10 mouse cellular contexts compared by ENCODE assay signal in genomic region chr11:82782197-82782596, GRCm38 (mm10). TPM values are rescaled to one million over a fixed set of nuclear protein-coding genes. Genes with fewer than 3 reads are reported as not detected.
DNase-seq lines count a peak whose midpoint lies in the region; ATAC-seq and TF ChIP-seq lines count a peak whose summit lies in the region.
"Had no signal": no experiment of that assay in that cellular context is flagged by ENCODE, and none has a peak within 500 bp of the region (broad histone marks: within the 10 kb centered on the region; RNA-seq: fewer than 3 reads in every experiment).

No protein-coding gene starts in this region.

- H3K4me2 ChIP-seq in heart, embryonic 13.5 days = peak overlapping the region; percentile 80
- H3K4me2 ChIP-seq in hindbrain, embryonic 13.5 days = peak overlapping the region; percentile 67
- H3K4me2 ChIP-seq in midbrain, embryonic 11.5 days = peak overlapping the region; percentile 79

- peaks cover 20% of the 10 kb centered on the region for H3K4me1 ChIP-seq in heart, embryonic 13.5 days
- H3K4me1 ChIP-seq in MEL (ENCODE audit: control insufficient read depth in 1 of 2, insufficient read depth in 2 of 2, low read length in 2 of 2) = peaks cover 16 to 17% of the 10 kb centered on the region in 2 experiments; a peak in 3 of 4 replicates
- peaks cover 26% of the 10 kb centered on the region for H3K4me1 ChIP-seq in hindbrain, embryonic 13.5 days (replicated peaks)
- H3K4me1 ChIP-seq in midbrain, embryonic 11.5 days (ENCODE audit: control insufficient read depth, insufficient read depth, low read length) = peaks cover 12% of the 10 kb centered on the region

- peaks cover 41% of the 10 kb centered on the region for H3K36me3 ChIP-seq in heart, embryonic 13.5 days
- peaks cover 16 to 34% of the 10 kb centered on the region in 2 experiments for H3K36me3 ChIP-seq in MEL (ENCODE audit: control insufficient read depth in 1 of 2, insufficient read depth in 2 of 2, low read length in 2 of 2)
- H3K36me3 ChIP-seq in hindbrain, embryonic 13.5 days = peaks cover 38% of the 10 kb centered on the region
- peaks cover 9% of the 10 kb centered on the region for H3K36me3 ChIP-seq in midbrain, embryonic 11.5 days (ENCODE audit: control insufficient read depth, insufficient read depth, low read length)

- H3K79me2 ChIP-seq in MEL (ENCODE audit: control insufficient read depth, insufficient read depth, low read length, poor library complexity) = peaks cover 34% of the 10 kb centered on the region

- no peak; the same call in 1 of the 2 replicates for TF ChIP-seq RAD21 in MEL (IDR thresholded peaks at IDR 0.05; ENCODE audit: low read depth, low read length)

- peak overlapping the region; percentile 98 for H3K9ac ChIP-seq in heart, embryonic 13.5 days
- peak overlapping the region; percentile 95 for H3K9ac ChIP-seq in MEL (ENCODE audit: control insufficient read depth, low read depth, low read length, poor library complexity, severe bottlenecking)
- peak overlapping the region; percentile 96 for H3K9ac ChIP-seq in hindbrain, embryonic 13.5 days
- H3K9ac ChIP-seq in midbrain, embryonic 11.5 days (ENCODE audit: low read length) = peak overlapping the region; percentile 97

- ATAC-seq in heart, embryonic 13.5 days (ENCODE audit: extremely low read depth, insufficient number of reproducible peaks, low FRiP score, low TSS enrichment) = no peak
- ATAC-seq in hindbrain, embryonic 13.5 days (ENCODE audit: low FRiP score) = no peak
- no peak for ATAC-seq in midbrain, embryonic 11.5 days (ENCODE audit: low FRiP score)

- H3K27me3 ChIP-seq in heart, embryonic 13.5 days (replicated peaks) = no peaks in the 10 kb centered on the region
- no peaks in the 10 kb centered on the region for H3K27me3 ChIP-seq in MEL (ENCODE audit: control insufficient read depth in 1 of 2, insufficient read depth in 2 of 2, low read length in 2 of 2)
- no peaks in the 10 kb centered on the region for H3K27me3 ChIP-seq in hindbrain, embryonic 13.5 days
- no peaks in the 10 kb centered on the region for H3K27me3 ChIP-seq in midbrain, embryonic 11.5 days (ENCODE audit: control insufficient read depth, insufficient read depth, low read length)

- H3K9me3 ChIP-seq in heart, embryonic 13.5 days = no peaks in the 10 kb centered on the region
- H3K9me3 ChIP-seq in MEL (replicated peaks; ENCODE audit: insufficient read depth, low read length) = no peaks in the 10 kb centered on the region
- no peaks in the 10 kb centered on the region for H3K9me3 ChIP-seq in hindbrain, embryonic 13.5 days
- H3K9me3 ChIP-seq in midbrain, embryonic 11.5 days (ENCODE audit: control insufficient read depth, low read length) = no peaks in the 10 kb centered on the region

- no peak for TF ChIP-seq EP300 in MEL (IDR thresholded peaks at IDR 0.05; ENCODE audit: low read depth in 1 of 2, low read length in 2 of 2)

- H3K4me3 ChIP-seq in heart, embryonic 13.5 days = peak overlapping the region; percentile 94
- H3K4me3 ChIP-seq in MEL (ENCODE audit: control insufficient read depth in 1 of 2, insufficient read depth in 1 of 2, low read depth in 2 of 2, low read length in 2 of 2) = peak overlapping the region; percentile 78 to 97
- H3K4me3 ChIP-seq in hindbrain, embryonic 13.5 days = peak overlapping the region; percentile 86
- peak overlapping the region; percentile 97 for H3K4me3 ChIP-seq in midbrain, embryonic 11.5 days (ENCODE audit: low read depth, low read length)

- peak overlapping the region; percentile 98 for H3K27ac ChIP-seq in heart, embryonic 13.5 days (replicated peaks)
- H3K27ac ChIP-seq in MEL (ENCODE audit: control insufficient read depth, low read depth, low read length) = peak overlapping the region; percentile 76; the same call in 1 of the 2 replicates
- H3K27ac ChIP-seq in hindbrain, embryonic 13.5 days = 0 out of 2 replicates have a peak overlapping the region, but pooled peaks have one; percentile 98
- H3K27ac ChIP-seq in midbrain, embryonic 11.5 days (ENCODE audit: low read depth, low read length) = no peak overlapping the region

- 44% methylated on average over 6 of the region's 6 CpGs for WGBS in heart, embryonic 13.5 days
- 46% methylated on average over 6 of the region's 6 CpGs for WGBS in hindbrain, embryonic 13.5 days
- 61% methylated on average over 6 of the region's 6 CpGs for WGBS in midbrain, embryonic 11.5 days

- no peak for TF ChIP-seq POLR2A in MEL (IDR thresholded peaks at IDR 0.05; ENCODE audit: control insufficient read depth in 1 of 2, insufficient read depth in 1 of 2, low read depth in 1 of 2, low read length in 2 of 2, poor library complexity in 1 of 2)

- intact Hi-C loops in left cerebral cortex, postnatal 14 days (cut with DNase I) = no loop called here

- no peak for DNase-seq in heart, adult 18-20 months
- DNase-seq in MEL (ENCODE audit: low read depth, low spot score) = no peak
- DNase-seq in midbrain, embryonic 11.5 days (ENCODE audit: low spot score, missing footprints) = no peak
- DNase-seq in layer of hippocampus, adult 9-10 months (ENCODE audit: low spot score) = no peak
- no peak for DNase-seq in adrenal gland, postnatal 36 days
- no peak for DNase-seq in left cerebral cortex, postnatal 14 days (ENCODE audit: low spot score in 2 of 2)
- DNase-seq: left cerebral cortex, postnatal 4 days had no signal

- TF ChIP-seq CTCF in MEL (IDR thresholded peaks at IDR 0.05 in 2 of 3, conservative IDR thresholded peaks at IDR 0.05 in 1 of 3; ENCODE audit: control insufficient read depth in 1 of 3, insufficient read depth in 1 of 3, low read depth in 2 of 3, low read length in 3 of 3, poor library complexity in 1 of 3, severe bottlenecking in 1 of 3) = no peak

TF ChIP-seq in MEL, 35 proteins besides CTCF, POLR2A, EP300 and RAD21:
- TF ChIP-seq ZMIZ1 (IDR thresholded peaks at IDR 0.05; ENCODE audit: low read depth, low read length) (no peak), CHD1 (IDR thresholded peaks at IDR 0.05; ENCODE audit: low read depth, low read length) (0 out of 2 replicates have a peak, but pooled peaks have one; percentile 77)

RNA-seq across cellular contexts. Expression of gene Lig3, which starts 1.3 kb away (rescaled TPM):
- polyA plus RNA-seq in heart, embryonic 13.5 days (2015; fragmentation: Nextera tagmentation; extraction: Ambion mirVana) = 18.6 and 21.1 TPM in 2 replicates
- total RNA-seq in heart, adult 18-20 months (2021) = 10 to 100 TPM; 12.7 to 14.7 TPM
- total RNA-seq in MEL (2012; rRNA removed) = 48.5 and 54.0 TPM in 2 replicates
- 10 to 100 TPM in 1 of 2 experiments, not detected in 1; 89.2 TPM for polyA plus RNA-seq in MEL (2012; ENCODE audit: insufficient read depth in 1 of 2, insufficient read length in 2 of 2, low read depth in 1 of 2, low replicate concordance in 2 of 2, missing spikeins in 1 of 2)
- 27.0 and 29.9 TPM in 2 replicates for polyA plus RNA-seq in hindbrain, embryonic 13.5 days (2015; fragmentation: Nextera tagmentation; extraction: Ambion mirVana)
- 48.2 and 52.6 TPM in 2 replicates for polyA plus RNA-seq in midbrain, embryonic 11.5 days (2014; fragmentation: Nextera tagmentation; extraction: Ambion mirVana)
- 10 to 100 TPM; 25.6 to 27.1 TPM for total RNA-seq in adrenal gland, postnatal 36 days (2021)
- total RNA-seq in left cerebral cortex, postnatal 14 days (2021) = 10 to 100 TPM; 27.3 to 30.2 TPM

RNA-seq across cellular contexts. Expression of gene Zfp830, which starts 18.1 kb away (rescaled TPM):
- 25.6 and 29.3 TPM in 2 replicates for polyA plus RNA-seq in heart, embryonic 13.5 days (2015; fragmentation: Nextera tagmentation; extraction: Ambion mirVana)
- total RNA-seq in heart, adult 18-20 months (2021) = 10 to 100 TPM; 12.8 to 14.1 TPM
- total RNA-seq in MEL (2012; rRNA removed) = 40.7 and 51.4 TPM in 2 replicates
- polyA plus RNA-seq in MEL (2012; ENCODE audit: insufficient read depth in 1 of 2, insufficient read length in 2 of 2, low read depth in 1 of 2, low replicate concordance in 2 of 2, missing spikeins in 1 of 2) = 10 to 100 TPM in 1 of 2 experiments, not detected in 1; 43.4 TPM
- polyA plus RNA-seq in hindbrain, embryonic 13.5 days (2015; fragmentation: Nextera tagmentation; extraction: Ambion mirVana) = 29.6 and 31.0 TPM in 2 replicates
- polyA plus RNA-seq in midbrain, embryonic 11.5 days (2014; fragmentation: Nextera tagmentation; extraction: Ambion mirVana) = 35.1 and 38.5 TPM in 2 replicates
- total RNA-seq in adrenal gland, postnatal 36 days (2021) = 10 to 100 TPM; 21.3 to 23.0 TPM
- 10 to 100 TPM; 15.4 to 16.1 TPM for total RNA-seq in left cerebral cortex, postnatal 14 days (2021)

RNA-seq across cellular contexts. Expression of gene Cct6b, which starts 18.1 kb away (rescaled TPM):
- polyA plus RNA-seq in heart, embryonic 13.5 days (2015; fragmentation: Nextera tagmentation; extraction: Ambion mirVana) = 0.15 and 0.28 TPM in 2 replicates
- under 1 TPM in 1 of 2 experiments, not detected in 1; 0.31 TPM for total RNA-seq in heart, adult 18-20 months (2021)
- total RNA-seq in MEL (2012; rRNA removed) = 0.31 and 0.33 TPM in 2 replicates
- under 1 TPM in 1 of 2 experiments, not detected in 1; 0.21 TPM for polyA plus RNA-seq in MEL (2012; ENCODE audit: insufficient read depth in 1 of 2, insufficient read length in 2 of 2, low read depth in 1 of 2, low replicate concordance in 2 of 2, missing spikeins in 1 of 2)
- 0.32 and 0.35 TPM in 2 replicates for polyA plus RNA-seq in hindbrain, embryonic 13.5 days (2015; fragmentation: Nextera tagmentation; extraction: Ambion mirVana)
- polyA plus RNA-seq in midbrain, embryonic 11.5 days (2014; fragmentation: Nextera tagmentation; extraction: Ambion mirVana) = 0.16 and 0.52 TPM in 2 replicates
- under 1 TPM; 0.63 to 0.99 TPM for total RNA-seq in adrenal gland, postnatal 36 days (2021)
- under 1 TPM in 1 of 2 experiments, not detected in 1; 0.17 TPM for total RNA-seq in left cerebral cortex, postnatal 14 days (2021)
- total RNA-seq: common myeloid progenitor, adult 5-6 weeks had no signal
